Mouse (Mus musculus) cerebellum, postnatal 10 days (tissue): Measurements from ENCODE around the gene Cdk4.
"Not testable (repeated sequence)": the region's sequence is repeated elsewhere in the genome, so short reads cannot be mapped to it uniquely, and the experiment has no call there.

Experiments used
- DNase-seq, 2 experiments: peaks; one replicate each; pipeline ENCODE4 v3.0.0; 2021; ENCODE audit warnings: mixed read lengths in 2 of 2

Cdk4 gene

GRCm38 (mm10) chr10:127058161-127058560, 5.2 kb upstream of the Cdk4 start:
- DNase-seq = peak; percentile 92 to 94

- DNase-seq = peak in 1 of 2 experiments; percentile 45
These were observed 4.6 kb upstream of the Cdk4 start for GRCm38 (mm10) chr10:127058708-127059107.

DNA sequence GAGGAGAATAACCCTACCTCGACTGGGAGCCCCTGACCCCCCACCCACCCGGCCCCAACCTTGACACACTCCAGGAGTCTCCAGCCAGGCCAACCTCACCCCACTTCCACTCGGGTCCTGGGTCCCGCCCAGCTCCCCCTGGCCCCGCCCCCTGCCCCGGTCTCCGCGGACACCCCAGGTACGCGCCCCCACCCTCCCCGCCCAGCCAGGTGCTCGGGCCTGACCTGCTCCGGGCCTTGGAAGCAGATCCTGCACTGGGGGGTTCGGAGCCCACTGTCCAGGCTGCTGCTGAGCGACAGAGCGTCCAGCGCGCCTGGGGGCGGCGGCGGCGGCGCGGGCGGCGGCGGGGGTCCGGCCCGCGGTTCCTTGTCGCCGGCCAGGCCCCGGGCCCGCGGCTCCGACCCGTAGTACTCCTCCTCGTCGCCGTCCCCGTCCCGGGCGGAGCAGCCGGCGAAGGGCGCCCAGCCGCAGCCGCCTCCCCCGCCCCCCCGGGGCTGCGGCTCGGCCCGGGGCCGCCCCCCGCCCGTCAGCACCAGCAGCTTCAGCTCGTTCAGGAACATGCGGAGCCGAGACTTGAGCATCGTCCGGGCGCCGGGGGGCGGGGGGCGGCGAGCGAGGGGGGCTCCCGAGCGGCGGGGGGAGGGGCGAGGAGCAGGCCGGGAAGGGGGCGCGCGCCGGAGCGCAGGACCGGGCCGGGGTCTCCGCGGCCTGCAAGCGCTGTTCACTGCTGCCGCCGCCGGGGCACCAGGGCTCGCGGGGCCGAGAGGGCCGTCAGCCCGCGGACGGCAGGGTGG, 4.0 kb upstream of the Cdk4 start:
- DNase-seq = peak; percentile 71 to 73

GRCm38 (mm10) chr10:127059968-127060916, 3.1 kb upstream of the Cdk4 start, which contains the start of gene March9:
TSS of gene March9 (minus strand) at chr10:127060184.
- DNase-seq = peak; percentile 91 to 94

- DNase-seq = no peak
These were observed 2.2 kb upstream of the Cdk4 start for GRCm38 (mm10) chr10:127061085-127061484.

DNA sequence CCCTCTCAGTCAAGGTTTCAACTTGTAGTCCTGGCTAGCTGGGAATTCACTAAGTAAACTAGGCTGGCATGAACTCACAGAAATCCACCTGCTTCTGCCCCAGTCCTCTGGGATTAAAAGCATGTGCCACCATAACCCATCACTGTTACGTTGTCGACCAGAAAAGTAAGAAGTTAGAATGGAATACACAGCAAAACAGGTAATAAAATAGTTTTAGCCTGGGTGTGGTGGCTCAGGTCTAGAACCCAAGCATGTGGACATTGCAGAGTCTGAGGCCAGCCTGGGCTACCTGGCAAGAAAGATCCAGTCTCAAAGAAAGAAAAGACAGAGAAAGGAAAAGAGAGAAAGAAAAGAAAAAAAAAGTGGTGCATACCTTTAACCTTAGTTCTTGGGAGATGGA, 1.8 kb upstream of the Cdk4 start:
- no peak for DNase-seq

- DNase-seq = not testable (repeated sequence)
These were observed 1.2 kb upstream of the Cdk4 start for GRCm38 (mm10) chr10:127062101-127062500.

DNA sequence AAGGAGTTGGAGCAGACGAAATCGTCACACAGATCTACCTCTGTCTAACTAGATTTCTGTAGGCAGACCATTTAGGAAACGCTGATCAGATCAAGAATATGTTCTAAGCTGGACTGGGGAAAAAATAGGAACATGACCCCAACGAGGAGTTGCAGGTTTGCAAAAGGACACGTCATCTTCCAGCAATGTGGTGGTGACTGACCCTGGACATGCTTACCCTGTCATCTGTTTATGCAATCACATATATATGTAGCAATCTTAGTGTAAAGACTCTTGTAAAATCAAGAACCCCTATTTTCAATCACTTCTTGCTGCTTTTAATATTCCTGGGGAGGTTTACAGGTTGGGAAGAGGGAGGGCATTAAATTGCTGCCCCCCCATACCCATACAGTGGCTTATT, 831 bp upstream of the Cdk4 start:
- DNase-seq = no peak

DNA sequence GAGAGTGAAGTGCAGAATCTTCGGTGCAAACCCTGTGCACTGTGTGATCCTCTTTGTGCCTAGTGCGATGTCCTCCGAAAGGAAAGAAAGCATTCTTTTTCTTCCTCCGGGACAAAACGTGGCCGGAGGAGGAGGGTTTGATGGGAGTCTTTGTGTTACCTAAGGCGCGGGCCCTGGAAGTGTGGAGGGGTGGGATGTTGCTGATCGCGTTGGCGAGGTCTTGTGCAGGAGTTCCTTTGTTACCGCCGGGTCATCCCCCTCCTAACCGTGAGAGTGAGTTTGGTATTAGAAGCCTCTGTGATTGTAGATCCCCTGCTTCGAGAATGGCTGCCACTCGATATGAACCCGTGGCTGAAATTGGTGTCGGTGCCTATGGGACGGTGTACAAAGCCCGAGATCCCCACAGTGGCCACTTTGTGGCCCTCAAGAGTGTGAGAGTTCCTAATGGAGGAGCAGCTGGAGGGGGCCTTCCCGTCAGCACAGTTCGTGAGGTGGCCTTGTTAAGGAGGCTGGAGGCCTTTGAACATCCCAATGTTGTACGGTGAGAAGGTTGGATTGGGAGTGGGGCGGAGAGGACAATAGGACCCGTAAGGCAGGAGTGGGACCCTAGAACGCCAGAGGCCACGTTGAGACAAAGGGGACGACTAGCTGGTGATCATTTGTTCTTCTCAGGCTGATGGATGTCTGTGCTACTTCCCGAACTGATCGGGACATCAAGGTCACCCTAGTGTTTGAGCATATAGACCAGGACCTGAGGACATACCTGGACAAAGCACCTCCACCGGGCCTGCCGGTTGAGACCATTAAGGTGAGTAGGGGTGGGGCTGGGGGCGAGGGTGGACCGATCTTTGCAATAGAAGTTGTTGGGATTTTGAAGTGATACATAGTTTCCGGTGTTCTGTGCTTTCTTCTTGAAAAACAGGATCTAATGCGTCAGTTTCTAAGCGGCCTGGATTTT, 858 bp downstream of the Cdk4 start:
- peak in 1 of 2 experiments; percentile 41 for DNase-seq

DNA sequence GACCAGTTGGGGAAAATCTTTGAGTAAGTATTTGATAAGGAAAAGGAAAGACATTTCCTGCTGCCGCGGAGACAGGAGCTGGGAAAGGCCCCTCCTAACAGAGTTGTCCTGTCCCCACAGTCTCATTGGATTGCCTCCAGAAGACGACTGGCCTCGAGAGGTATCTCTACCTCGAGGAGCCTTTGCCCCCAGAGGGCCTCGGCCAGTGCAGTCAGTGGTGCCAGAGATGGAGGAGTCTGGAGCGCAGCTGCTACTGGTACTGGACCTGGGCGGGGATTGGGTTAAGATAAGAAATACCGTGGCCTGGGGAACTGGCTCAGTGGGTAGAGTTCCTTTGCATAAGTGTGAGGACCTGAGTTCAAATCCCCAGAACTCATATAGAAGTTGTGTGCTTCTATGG, 2.6 kb downstream of the Cdk4 start:
- no peak for DNase-seq

DNA sequence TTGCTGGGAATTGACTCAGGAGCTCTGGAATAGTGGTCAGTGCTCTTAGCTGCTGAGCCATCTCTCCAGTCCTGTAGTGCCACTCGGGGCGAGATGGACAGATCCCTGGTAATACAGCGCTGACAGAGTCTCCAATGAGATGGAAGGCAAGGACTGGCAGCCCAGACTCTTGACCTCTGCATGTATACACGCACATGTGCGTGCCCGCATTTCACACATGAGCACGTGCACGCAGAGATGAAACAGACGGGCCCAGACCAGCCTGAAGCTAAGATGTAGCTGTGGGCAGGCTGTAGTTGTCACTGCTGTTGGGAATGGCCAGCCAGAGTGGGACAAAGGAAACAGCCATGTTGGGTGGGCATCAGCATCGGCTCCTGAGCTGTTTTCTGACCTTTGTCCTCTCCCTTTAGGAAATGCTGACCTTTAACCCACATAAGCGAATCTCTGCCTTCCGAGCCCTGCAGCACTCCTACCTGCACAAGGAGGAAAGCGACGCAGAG, 3.2 kb downstream of the Cdk4 start:
- DNase-seq = no peak

DNA sequence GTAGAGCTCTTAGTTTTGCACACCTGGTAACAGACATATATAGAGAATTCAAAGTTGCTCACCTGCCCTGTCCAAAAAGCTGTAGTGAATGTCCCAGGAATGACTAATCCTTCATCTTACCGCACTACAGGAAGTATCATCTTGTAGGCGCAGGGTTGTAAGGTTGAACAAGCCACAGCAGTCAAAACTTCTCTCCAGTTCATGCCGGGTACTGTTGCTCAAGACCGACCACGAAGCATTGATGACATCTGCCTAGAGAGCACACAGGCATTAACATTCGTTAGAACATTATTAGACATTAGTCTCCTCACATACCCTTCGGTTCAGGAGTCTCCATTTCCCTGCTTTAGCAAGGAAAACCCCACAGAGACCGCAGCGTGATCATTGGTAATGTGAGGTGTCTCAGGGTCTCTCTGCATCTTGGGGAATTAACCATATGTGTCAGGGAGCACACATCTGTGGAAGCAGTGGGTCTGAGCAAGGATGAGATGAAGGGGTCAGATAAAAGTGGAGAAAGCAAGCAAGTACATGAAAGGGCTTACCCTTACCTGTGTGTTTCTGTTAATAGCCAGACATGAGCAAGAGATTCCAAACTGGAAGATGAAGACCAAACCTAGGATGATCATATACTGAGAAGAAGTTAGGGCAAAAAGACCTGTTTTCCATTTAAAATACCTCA, 5.2 kb downstream of the Cdk4 start:
- DNase-seq = no peak

GRCm38 (mm10) chr10:127069281-127070189, 6.2 kb downstream of the Cdk4 start:
- DNase-seq = peak; percentile 80 to 81

DNA sequence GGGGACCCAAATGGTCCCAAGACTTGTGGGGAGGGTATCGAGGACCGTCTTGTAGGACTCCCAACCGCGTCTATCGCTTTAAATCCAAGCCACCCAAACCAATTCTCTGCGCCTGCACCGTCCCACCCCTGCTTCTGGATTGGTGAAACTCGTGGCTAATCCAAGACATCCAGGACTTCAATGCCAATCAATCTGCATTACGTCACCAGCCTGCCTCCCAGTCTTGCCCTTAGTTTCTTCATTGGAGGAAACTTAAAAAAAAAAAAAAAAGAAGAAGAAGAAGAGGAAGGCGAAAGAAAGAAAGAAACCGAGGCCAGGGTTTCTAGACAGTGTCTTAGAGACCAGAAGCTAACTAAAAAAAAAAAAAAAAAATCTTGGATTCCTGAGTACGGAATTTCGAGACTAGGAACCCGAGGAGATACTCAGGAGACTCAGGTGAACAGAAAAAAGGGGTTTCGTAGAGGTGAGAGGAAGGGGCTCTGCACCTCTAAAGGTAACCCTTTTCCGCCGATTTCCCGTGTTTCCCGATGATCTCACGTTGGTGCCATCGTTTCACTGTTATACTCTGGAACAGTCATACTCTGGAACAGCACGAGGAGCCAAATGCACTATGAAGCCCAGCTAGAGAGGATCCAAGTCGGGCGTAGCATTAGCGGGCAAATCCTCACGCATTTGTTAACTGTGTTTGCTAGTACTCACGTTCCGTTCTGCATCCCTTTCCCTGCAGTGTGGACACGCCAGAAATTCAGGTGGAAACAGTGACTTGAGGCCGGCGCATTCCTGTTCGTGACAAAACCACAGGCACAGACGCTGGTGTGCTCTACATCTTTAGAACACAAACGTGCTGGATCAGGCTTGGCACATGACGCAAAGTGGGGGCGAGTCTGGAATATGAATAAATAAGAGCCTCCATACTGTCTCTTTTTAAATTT, 7.1 kb downstream of the Cdk4 start, which contains the start of gene Tspan31:
Gene Tspan31, minus strand, starts transcription at position 75 of the 932 bp plus-strand sequence.
- peak; percentile 94 to 95 for DNase-seq

GRCm38 (mm10) chr10:127071203-127071602, 7.9 kb downstream of the Cdk4 start:
- DNase-seq = no peak

DNA sequence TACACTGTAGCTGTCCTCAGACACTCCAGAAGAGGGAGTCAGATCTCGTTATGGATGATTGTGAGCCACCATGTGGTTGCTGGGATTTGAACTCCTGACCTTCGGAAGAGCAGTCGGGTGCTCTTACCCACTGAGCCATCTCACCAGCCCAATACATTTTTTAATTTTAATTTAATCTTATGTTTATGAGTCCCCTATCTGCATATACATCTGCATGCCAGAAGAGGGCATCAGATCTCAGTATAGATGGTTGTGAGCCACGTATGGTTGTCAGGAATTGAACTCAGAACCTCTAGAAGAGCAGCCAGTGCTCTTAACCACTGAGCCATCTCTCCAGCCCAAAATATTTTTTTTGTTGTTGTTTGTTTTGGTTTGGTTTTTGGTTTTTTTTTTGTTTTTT, 8.9 kb downstream of the Cdk4 start:
- DNase-seq = not testable (repeated sequence)

DNA sequence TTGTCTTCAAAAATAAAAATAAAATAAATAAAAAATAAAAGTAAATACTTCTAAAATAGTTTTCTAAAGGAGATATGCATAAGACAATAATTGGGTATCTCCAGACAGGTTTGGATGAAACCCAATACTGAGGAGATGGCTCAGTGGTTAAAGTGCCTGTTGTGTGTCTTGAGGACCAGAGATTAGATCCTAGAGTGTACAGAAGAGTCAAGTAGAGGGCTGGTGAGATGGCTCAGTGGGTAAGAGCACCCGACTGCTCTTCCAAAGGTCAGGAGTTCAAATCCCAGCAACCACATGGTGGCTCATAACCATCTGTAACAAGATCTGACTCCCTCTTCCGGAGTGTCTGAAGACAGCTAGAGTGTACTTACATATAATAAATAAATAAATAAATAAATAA, 9.6 kb downstream of the Cdk4 start:
- not testable (repeated sequence) for DNase-seq

GRCm38 (mm10) chr10:127073981-127074380, 10.6 kb downstream of the Cdk4 start:
- no peak for DNase-seq

DNA sequence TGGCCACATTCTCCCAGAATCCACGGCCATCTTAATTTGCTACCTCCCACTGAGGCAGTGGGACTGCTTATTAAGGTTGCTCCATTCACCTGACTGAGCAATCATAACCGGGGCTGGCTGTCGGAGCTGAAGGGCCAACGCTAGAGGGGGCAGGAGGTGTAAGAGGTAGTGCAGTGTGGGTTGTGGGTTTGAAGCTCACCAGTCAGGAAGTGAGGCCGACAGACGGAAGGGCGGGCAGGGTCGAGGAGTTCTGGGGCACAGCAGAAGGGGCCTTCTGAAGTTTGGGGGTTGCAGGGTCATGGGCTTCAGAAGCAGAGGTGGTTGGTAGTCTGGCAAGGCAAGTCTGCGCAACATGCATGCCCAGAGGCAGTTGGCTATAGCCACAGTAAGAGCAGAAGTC, 11.7 kb downstream of the Cdk4 start, which contains the start of gene Agap2:
Gene Agap2, plus strand, starts transcription at position 205 of the 400 bp plus-strand sequence.
- DNase-seq = no peak
